Mouse (Mus musculus): ENCODE data around the gene Klk15. TPM values are rescaled to one million over a fixed set of nuclear protein-coding genes. Genes with fewer than 3 reads are reported as not detected.
"Not testable (repeated sequence)": the region's sequence is repeated elsewhere in the genome, so short reads cannot be mapped to it uniquely, and the experiment has no call there.

The Klk15 gene
- not detected in 2 replicates for total RNA-seq (2017)

DNA sequence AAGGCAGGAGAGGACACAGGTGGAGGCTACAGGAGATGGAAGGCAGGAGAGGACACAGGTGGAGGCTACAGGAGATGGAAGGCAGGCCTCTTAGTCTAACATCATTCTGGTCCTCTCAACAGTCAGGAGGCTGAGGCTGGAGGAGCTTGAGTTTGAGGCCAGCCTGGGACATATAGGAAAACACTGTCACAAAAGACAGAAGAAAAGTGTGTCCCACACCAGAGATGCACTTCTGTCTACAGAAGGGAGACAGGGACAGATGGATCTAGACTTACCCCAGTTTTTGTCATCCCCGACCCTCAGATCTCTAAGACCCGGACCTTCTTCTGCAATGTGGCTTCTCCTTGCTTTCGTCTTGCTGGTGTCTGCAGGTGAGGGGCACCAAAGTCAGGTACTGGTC lies at the start of gene Klk15:
Gene Klk15, plus strand, starts transcription at position 301 of the 400 bp plus-strand sequence.
- ATAC-seq (ENCODE audit: extremely low read depth, insufficient number of reproducible peaks, low FRiP score, poor library complexity, severe bottlenecking): no peak

GRCm38 (mm10) chr7:43891365-43891764 lies 42.2 kb upstream of the Klk15 start:
- no peak for ATAC-seq (ENCODE audit: extremely low read depth, insufficient number of reproducible peaks, low FRiP score, poor library complexity, severe bottlenecking)

DNA sequence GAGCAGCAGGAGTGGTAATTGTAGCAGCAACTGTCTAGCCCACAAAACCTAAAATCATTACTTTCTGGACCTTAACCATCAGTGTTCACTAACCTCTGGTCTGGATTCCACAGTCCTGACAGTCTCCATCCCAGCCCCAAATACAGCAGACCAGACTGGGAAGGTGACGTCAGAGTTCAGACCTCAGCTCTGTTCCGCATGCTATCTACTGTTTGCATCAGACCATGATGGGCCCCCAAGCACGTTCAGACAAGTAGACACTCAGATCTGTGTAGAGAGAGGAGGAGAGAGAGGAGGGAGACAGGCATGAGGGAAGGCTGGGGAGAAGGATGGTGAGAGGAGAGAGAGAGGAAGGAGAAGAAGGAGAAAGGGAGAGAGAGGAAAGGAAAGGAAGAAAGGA lies 41.8 kb upstream of the Klk15 start:
- no peak for ATAC-seq (ENCODE audit: extremely low read depth, insufficient number of reproducible peaks, low FRiP score, poor library complexity, severe bottlenecking)

DNA sequence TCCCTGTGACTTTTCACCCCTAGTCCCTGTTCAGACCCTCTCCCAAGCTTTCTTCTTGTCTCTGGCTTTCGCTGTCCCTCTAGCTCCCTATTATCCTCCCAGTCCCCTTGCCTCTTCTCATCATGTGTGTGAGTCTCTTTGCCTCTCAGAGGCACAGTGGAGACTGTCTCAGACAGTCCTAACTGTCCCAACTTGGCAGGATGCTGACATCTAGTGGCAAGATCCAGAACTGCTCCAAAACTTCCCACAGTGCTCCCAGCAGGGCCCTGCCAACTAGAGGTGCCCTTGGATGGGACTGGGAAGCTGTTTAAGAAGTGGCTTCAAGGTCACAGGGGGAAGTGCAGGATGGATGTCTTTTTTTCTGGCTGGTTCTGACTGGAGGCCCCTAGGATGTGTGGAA lies 38.7 kb upstream of the Klk15 start:
- ATAC-seq (ENCODE audit: extremely low read depth, insufficient number of reproducible peaks, low FRiP score, poor library complexity, severe bottlenecking): 0 out of 2 replicates have a peak, but pooled peaks have one; percentile 41

- ATAC-seq (ENCODE audit: extremely low read depth, insufficient number of reproducible peaks, low FRiP score, poor library complexity, severe bottlenecking): no peak
These were observed 18.7 kb upstream of the Klk15 start for GRCm38 (mm10) chr7:43914821-43915220.

DNA sequence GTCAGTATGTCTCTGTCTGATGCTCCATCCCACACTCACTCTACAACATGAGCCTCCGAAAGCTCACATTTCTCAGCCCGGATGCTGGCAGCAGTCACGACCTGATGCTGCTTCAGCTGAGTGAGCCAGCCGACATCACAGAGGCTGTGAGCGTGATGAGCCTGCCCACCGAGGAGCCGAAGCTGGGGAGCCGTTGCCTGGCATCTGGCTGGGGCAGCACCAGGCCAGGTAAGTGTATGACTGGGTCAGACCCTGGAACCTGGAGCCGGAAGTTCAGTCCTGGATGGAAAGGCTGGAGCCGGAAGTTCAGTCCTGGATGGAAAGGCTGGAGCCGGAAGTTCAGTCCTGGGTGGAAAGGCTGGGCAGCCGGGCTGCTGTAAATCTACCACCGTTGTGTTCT lies 15.1 kb upstream of the Klk15 start:
- ATAC-seq (ENCODE audit: extremely low read depth, insufficient number of reproducible peaks, low FRiP score, poor library complexity, severe bottlenecking): no peak

DNA sequence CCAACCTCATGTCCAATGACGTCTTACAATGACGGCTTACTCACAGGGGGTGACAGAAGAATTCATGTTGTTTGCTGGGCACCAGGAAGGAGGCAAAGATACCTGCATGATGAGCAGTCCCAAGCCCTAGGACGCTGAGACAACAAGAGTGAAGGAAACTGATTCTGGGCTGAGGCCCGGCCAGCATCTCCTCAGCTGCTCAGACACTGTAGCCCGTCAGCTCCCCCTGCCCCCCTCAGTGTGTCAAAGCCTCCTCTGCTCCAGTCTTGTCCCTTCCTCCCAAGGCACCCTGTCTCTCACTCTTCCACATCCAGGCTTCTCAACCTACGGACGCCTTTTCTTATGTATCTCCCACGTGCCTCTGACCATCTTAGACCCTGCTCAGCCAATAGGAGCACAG lies 14.7 kb upstream of the Klk15 start:
- no peak for ATAC-seq (ENCODE audit: extremely low read depth, insufficient number of reproducible peaks, low FRiP score, poor library complexity, severe bottlenecking)

GRCm38 (mm10) chr7:43919559-43920451 lies 13.7 kb upstream of the Klk15 start:
- peak; percentile 42; the same call in 1 of the 2 replicates for ATAC-seq (ENCODE audit: extremely low read depth, insufficient number of reproducible peaks, low FRiP score, poor library complexity, severe bottlenecking)

DNA sequence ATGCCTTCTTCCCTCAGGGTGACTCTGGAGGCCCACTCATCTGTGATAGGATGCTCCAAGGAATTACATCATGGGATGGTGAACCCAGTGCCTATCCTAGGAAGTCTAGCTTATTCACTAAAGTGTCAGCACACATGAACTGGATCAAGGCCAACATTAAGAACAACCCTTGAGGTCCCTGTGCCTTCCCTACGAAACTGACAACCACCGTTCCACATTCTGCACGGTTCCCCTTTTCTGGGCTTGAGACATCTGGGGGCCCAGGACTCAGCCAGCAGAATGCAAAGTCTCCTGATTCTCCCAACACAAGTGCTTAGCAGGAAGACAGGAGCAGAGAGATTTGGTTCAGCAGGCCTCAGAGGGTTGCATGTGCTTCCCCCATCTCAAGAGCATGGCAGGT lies 13.0 kb upstream of the Klk15 start:
- ATAC-seq (ENCODE audit: extremely low read depth, insufficient number of reproducible peaks, low FRiP score, poor library complexity, severe bottlenecking): no peak

DNA sequence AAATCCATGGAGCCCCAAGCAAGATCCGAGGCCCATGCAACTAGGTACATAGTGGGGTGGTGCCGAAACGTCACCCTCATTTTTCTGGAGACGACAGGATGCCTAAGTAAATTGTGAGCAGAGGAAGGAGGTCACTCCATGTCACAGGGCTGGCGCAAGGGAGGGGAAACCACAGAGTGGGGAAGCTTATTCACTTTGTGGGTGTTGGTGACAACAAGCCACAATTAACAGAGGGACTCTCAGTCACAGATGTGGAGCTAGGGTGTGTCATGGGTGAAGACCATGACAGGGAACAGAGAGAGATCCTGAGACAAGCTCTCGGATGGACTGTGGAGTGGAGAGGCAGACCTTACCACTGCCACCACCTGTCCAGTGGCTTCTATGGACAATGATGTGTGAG lies 12.5 kb upstream of the Klk15 start:
- ATAC-seq (ENCODE audit: extremely low read depth, insufficient number of reproducible peaks, low FRiP score, poor library complexity, severe bottlenecking): no peak

- ATAC-seq (ENCODE audit: extremely low read depth, insufficient number of reproducible peaks, low FRiP score, poor library complexity, severe bottlenecking): no peak
These were observed 11.6 kb upstream of the Klk15 start for GRCm38 (mm10) chr7:43921941-43922340.

DNA sequence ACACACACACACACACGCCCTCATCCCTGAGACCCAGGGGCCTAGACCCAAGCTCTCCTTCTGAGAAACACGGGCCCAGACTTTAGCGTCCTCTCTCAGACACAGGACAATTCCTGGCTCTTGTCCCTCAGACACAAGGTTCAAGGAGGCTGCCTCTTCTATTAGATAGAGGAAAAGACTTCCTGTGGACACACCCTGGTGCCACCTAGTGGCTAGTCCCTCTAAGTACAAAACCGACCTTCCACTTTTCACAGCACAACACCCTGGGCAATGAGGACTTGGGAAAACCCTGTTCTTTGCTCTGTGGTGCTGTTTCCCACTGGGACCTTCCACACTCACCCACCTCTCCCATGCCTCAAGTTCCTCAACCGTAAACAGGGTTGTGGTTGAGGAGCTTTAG lies 7.6 kb upstream of the Klk15 start:
- no peak for ATAC-seq (ENCODE audit: extremely low read depth, insufficient number of reproducible peaks, low FRiP score, poor library complexity, severe bottlenecking)

- no peak for ATAC-seq (ENCODE audit: extremely low read depth, insufficient number of reproducible peaks, low FRiP score, poor library complexity, severe bottlenecking)
These were observed 5.0 kb upstream of the Klk15 start for GRCm38 (mm10) chr7:43928521-43928920.

DNA sequence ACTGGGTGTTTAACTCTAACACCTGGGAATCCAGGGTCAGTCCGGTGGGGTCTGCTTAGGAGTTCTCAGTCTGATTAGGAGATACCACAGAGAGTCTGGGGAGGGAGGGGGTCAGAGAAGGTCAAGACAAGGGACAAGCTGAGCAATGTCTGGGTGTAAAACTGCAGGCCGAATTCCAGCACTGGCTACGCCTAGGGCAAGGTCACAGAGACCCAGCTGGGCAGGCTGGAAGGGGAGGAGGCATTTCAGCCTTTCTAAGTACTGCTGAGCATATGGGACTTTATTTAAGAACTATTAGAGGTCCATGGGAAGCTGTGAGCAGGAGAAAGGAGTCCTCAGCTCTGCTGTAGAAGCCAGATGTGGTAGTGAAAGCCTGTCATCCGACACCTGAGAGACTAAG lies 1.2 kb upstream of the Klk15 start:
- ATAC-seq (ENCODE audit: extremely low read depth, insufficient number of reproducible peaks, low FRiP score, poor library complexity, severe bottlenecking): no peak

DNA sequence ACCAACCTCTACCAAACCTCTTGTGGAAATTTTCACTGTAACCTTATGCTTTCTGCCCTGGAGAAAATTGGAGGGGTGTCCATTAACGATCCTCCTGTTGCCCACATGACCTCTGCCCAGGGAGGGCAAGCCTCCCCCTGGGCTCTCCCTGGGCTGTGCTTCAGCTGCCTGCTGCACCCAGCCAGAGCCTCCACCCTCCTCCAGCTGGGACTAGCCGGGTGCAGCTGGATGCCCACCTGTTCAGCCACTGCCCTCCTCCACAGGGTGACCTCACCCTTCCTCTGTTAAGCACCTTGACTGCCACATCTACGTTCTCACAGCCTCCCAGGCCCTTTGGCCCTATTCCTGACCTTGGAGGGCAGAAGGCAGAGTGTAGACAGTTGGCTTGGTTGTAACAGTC lies 1.2 kb downstream of the Klk15 start:
- ATAC-seq (ENCODE audit: extremely low read depth, insufficient number of reproducible peaks, low FRiP score, poor library complexity, severe bottlenecking): no peak

DNA sequence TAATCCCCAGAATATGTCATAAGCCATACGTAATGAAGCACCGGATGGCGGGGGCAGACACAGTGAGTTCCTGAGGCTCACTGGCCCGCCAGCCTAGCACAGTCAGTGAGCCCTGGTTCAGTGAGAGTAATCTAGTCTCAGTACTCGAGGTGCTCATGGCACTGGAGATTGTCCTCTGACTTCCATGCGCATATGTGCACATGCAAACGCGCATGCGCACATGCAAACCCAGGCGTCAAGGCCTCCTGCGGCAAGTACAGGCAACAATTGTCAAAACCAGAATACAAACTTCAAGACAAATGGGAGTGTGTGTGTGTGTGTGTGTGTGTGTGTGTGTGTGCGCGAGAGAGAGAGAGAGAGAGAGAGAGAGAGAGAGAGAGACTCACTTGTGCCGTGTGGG lies 3.0 kb downstream of the Klk15 start:
- no peak for ATAC-seq (ENCODE audit: extremely low read depth, insufficient number of reproducible peaks, low FRiP score, poor library complexity, severe bottlenecking)

- not testable (repeated sequence) for ATAC-seq (ENCODE audit: extremely low read depth, insufficient number of reproducible peaks, low FRiP score, poor library complexity, severe bottlenecking)
These were observed 8.8 kb downstream of the Klk15 start for GRCm38 (mm10) chr7:43942293-43942692.

- no peak for ATAC-seq (ENCODE audit: extremely low read depth, insufficient number of reproducible peaks, low FRiP score, poor library complexity, severe bottlenecking)
These were observed 11.3 kb downstream of the Klk15 start for GRCm38 (mm10) chr7:43944727-43945264.

DNA sequence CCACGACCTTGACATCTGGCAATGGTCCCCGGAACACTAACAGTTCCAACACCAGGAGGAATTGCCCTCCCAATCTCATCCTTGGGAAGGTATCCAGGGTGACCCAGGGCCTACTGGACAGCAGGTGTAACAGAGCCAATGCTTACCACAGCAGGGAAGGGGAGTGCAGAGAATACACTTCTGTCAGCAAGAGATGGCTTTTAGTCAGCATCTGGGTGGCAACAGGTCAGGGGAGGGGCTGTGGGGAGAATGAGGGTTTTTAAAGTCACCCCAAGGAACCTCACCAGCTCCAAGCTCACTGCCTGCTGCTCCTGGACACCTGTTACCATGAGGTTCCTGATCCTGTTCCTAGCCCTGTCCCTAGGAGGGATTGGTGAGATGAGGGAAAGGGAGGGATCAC lies 16.8 kb downstream of the Klk15 start, which contains the start of gene Klk1b8:
Gene Klk1b8, plus strand, starts transcription at position 301 of the 400 bp plus-strand sequence.
- no peak for ATAC-seq (ENCODE audit: extremely low read depth, insufficient number of reproducible peaks, low FRiP score, poor library complexity, severe bottlenecking)

DNA sequence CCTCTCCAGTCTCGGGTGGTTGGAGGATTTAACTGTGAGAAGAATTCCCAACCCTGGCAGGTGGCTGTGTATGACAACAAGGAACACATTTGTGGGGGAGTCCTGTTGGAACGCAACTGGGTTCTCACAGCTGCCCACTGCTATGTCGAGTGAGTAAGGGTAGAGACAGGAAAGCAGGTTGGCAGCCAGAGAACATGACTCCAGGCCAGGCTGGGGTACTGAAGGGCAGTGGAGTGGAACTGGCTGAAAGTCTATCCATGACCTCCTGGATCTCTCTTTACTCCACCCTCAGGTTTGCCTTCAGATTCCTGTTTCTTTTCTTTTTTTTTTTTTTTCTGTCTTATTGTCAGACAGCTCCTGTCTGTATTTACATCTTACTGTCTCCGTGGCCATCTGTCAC lies 19.2 kb downstream of the Klk15 start:
- no peak for ATAC-seq (ENCODE audit: extremely low read depth, insufficient number of reproducible peaks, low FRiP score, poor library complexity, severe bottlenecking)

All from neutrophil, adult 5-6 weeks (primary cell).